Mouse (Mus musculus): ENCODE results near the gene Tnk1.

Tnk1 gene

DNA sequence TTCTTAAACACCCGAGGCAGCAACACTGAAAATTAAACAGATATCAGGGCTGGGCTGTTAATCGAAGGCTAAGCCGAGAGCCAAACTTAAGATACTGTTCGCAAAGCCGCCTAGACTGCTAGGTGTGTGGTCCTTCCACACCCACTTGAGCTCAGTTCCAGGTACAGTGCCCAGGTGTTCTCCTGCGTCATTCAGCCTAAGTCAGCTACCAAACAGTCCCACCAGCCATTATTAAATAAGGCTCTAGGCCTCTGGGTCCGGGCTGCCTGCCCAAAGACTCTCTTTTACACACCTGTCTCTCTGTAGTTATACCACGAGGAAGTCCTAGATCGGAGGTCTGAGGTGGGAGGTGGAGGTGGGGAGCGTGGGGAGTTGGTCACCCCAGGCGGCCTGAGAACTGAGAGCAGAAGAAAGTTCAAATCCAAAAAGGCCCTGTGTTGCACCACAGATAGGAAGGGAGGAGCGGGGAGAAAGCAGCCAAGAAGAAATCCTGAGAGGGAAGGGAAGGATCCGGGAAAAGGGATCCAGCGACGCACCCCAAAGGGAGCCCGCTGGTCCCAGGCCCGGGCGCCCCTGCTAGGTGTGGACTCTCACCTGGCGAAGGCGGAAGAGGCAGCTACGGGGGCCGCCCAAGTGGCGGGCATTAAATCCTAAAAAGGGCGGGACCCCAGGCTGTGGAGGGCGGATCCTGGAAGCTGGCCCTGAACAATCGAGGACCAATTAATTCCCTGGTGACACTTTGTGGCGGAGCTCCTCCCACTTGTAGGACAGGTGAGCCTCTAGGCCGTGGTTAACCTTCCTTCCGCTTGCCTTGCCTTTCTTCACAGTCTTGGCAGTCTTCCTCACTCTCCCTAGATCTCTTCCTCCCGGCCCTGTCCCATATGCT is at the start of gene Tnk1:
Gene Tnk1 (minus strand): TSS at position 618 of the 886 bp plus-strand sequence.
- DNase-seq (ENCODE audit: low spot score in 2 of 2) = no peak

DNA sequence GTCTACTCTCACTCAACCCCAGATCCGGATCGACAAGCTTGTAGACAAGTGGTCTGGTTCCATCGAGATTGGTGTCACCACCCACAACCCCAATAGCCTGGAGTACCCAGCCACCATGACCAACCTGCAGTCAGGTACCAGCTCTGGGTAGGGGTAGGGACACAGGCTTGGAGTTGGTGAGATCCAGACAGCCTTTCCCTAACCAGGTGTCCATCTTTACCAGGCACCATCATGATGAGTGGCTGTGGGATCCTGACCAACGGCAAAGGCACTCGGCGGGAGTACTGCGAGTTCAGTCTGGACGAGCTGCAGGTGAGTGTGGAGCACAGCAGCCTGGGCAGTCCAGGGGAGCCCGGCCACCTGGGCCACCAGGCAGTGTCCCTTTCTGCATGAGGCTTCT is 45.8 kb upstream of the Tnk1 start:
- DNase-seq (ENCODE audit: low spot score in 2 of 2) = no peak

DNA sequence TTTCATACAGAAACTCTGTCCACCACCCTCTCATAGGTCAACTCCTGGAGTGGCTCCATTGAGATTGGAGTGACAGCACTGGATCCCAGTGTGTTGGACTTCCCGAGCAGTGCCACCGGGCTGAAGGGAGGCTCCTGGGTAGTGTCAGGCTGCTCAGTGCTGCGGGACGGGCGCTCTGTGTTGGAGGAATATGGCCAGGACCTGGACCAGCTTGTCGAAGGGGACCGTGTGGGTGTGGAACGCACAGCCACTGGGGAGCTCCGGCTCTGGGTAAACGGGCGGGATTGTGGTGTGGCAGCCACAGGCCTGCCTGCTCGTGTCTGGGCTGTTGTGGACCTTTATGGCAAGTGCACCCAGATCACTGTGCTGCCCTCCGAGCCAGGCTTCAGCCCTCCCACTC is 44.4 kb upstream of the Tnk1 start:
- DNase-seq (ENCODE audit: low spot score in 2 of 2) = no peak

DNA sequence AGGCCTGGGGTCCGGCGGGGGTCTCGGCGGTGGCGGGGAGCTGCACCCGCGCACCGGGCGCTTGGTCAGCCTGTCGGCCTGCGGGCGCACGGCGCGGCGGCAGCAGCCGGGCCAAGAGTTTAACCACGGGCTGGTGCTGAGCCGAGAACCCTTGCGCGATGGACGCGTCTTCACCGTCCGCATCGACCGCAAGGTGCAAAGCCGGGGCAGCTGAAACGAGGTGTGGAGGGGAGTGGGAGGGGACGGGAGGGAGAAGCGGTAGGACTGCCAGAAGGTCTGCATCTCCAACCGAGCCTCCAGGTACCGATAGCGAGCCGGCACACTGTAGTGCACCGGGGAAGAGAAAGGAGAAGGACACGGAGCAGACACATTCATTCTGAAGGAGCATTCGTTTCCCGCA is 43.5 kb upstream of the Tnk1 start:
- DNase-seq (ENCODE audit: low spot score in 2 of 2) = no peak

DNA sequence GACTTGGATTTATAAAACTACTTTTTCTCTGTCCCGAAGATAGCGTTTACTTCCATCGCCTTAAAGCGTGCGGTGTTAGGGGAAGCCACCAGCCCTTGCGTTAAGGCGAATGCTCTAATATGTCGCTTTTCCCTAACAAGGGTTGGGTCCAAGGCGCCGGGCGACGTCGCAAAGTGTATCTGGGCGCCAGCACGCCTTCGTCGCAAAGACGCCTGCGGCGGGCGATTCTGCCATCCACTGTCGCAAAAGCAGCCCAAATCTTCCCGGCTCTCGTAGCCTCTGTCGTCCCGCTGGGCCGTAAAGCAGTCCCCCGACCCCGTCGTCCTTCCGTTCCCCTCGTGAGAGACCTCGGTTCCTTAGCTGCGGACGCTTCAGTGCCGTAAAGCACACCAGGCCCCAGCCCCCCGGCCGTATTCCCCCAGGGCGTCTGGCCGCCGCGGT is 42.9 kb upstream of the Tnk1 start:
- peak; percentile 86 to 89 for DNase-seq (ENCODE audit: low spot score in 2 of 2)

DNA sequence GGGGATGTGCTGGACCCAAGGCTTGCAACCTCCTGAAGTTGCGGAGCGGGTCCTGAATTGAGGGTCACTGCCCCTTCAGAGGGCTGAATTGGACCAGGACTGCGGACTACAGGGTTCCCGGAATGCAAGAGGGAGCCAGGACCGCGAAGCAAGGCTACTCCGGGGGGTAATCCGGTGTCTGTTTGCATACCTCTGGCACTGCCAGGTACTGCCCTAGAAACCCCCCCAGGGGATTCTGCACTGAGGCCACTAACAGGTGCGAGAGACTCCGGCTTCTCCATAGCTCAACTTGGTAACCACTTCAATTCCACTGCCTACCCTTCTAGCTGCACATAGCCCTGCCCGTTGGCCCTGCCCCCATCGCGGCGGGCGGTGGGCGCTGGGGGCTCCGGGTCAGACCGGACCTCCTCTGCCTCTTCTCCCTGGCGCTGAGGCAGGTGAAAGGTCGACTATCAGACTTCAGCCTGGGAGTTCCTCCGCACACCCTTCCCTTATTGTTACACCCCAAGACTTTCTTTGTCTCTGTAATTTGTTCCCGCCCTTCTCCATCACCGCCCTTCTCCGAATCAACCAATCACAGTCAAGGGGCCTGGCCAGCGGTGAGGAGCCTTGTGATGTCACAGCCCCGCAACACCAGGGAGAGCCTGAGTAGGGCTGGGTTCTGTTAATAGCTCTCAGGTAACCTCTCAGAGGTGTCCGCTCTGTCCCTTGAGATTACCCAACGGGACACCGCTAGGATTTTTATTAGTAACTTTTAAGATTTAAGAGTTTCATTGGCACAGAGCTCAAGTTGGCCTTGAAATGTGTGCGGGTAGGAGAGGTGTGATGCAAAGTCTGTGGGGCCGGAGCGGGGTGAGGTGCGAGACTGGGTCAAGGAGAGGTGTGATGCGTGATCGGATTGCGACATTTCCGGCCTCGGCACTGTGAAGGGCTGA is 42.2 kb upstream of the Tnk1 start, which contains the start of the genes 2810408A11Rik and Neurl4:
Gene 2810408A11Rik (minus strand): TSS at position 517 of the 935 bp plus-strand sequence.
Gene Neurl4 (plus strand): TSS at position 602 of the 935 bp plus-strand sequence.
- DNase-seq (ENCODE audit: low spot score in 2 of 2) = peak; percentile 86 to 89

DNA sequence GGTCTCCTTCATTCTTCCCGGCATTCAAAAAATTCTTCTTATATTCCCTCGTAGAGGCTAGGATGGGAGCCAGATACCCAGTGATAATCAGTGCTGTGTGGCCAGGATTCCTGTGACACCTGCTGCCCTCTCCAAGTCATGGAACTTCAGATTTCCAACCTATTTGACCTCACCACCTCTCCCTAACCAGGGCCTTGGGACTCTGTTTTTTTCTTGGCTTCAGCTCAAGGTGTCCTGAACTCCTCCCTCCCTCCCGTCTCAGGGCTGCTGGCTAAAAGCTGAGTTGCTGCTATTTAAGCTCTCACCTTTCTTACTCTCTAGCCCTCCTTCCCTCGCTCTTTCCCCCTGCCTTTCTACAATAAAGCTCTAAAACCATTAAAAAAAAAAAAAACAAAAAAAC is 41.3 kb upstream of the Tnk1 start:
- DNase-seq (ENCODE audit: low spot score in 2 of 2) = no peak

DNA sequence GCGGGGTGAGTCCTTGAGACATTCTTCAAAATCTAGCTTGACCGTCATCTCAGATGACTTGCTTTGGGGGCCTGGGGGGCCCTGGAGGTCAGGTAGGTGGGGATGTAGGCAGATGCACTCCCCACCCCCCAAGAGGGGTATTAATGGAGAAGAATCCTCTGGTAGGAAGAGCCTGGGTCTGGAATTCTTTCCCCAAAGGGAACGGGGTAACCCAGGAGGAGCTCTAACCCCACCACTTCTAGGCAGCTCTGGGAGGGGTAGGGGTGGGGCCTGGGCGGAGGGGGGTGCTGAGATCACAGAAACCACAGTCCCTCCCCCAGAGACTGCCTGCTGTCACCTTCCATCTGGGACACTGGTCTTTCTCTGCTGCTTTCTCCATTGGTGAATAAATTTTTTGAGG is 36.8 kb upstream of the Tnk1 start, which contains the start of gene Acap1:
Gene Acap1 (minus strand): TSS at position 249 of the 400 bp plus-strand sequence.
- DNase-seq (ENCODE audit: low spot score in 2 of 2) = peak; percentile 63 to 70

DNA sequence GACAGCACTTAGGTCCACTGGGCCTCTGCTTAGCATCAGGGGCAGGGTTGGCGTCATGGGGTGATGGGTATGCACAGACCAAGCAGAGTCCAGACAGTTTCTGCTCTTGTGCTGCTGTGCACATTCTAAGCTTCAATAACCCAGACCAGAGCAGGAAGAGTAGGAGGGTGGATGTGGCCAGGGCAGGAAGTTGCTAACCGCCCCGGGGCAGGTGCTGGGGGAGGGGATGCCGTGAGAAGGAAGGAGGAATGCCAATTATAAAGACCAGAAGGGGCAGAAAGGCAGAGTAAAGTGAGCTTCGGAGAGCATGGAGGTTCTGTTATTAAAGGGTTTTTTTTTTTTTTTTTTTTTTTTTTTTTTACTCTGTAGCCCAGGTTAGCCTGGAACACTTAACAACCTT is 36.1 kb upstream of the Tnk1 start:
- DNase-seq (ENCODE audit: low spot score in 2 of 2) = peak; percentile 82 to 83

DNA sequence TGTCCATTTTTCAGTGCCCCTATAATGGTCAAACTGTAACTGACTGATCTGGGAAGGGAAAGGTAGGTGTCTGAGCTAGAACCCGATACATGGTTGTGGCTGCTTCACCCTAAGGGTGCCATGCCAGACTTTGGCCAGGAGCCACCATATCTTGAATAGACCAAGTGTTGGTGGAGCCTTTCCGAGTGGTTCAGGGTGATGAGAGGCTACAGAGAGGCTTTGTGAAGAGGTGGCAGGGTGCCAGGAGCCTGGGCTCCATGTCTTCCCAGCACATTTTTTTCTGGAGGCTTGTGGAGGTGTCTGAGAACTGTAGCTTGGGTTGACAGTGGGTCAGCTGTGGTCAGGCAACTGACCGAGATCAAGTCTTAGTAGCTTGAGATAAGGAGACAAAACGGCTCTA is 33.0 kb upstream of the Tnk1 start:
- no peak for DNase-seq (ENCODE audit: low spot score in 2 of 2)

DNA sequence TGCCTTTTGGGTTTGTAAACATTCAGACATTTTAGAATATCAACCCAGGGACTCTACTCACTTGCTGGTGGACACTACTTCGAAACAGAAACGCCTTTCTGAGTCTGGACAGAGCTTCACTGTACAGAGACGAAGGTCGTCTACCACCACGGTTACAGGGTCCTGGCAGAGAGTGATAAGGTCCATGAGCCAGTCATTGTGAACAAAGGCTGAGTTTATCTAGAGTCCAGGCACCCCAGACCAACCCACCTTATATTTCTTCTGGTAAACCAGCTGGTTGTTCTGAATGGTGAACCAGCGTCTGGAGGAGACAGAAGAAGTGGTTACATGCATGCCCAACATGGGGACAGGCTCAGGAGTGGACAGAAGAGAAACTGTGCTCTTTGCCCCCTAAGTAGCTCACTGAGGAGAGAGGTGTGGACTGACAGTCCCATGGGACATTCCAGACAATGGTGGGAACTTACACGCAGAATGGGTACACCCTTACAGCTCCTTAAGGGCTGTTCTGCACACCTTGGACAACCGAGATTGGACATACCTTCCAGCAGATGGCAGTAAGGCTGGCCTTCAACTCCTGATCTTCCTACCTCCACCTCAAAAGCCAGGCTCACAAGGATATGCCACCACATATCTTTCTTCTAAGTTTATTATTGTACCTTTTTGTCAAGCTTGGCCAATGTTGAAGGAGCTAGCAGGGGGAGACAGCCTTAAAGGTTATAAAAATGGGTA is 28.5 kb upstream of the Tnk1 start:
- DNase-seq (ENCODE audit: low spot score in 2 of 2) = no peak

DNA sequence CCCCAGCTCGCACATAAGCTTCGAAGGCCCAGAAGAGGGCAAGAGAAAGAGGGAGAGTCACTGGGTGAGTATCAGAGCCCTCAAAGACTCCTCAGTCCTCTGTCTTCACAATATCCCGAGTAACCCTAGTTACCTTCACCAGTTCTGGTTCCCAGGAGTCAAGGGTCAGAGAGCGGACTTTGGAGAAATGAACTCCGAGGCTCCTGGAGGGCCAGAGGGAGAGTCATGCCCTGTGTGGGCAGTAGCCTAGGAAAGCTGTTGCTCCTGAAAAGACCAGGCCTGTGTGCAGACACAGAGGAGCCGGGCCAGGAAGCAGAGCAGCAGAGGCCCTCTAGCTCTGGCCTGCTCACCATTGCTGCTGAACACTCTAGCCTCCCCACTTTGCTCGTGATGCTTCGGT is 26.1 kb upstream of the Tnk1 start:
- no peak for DNase-seq (ENCODE audit: low spot score in 2 of 2)

DNA sequence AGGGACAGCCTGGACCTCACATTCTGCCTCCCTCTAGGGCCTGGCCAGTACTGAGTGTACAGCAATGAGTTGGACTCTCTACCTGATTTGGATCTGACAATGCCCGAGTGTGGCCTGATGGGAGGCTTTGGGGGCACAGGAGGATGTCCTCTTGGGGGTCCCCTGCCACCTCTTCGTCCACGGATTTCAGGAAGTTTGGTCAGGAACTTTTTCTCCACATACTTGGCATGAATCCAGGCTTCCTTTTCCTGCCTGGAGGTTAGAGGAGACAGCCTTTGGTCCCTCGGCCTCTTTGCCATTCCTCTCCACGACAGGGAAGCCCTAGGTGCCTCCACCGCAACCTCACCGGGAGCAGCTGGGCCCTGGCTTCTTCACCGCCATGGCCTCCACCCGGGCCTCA is 25.7 kb upstream of the Tnk1 start:
- DNase-seq (ENCODE audit: low spot score in 2 of 2) = no peak

DNA sequence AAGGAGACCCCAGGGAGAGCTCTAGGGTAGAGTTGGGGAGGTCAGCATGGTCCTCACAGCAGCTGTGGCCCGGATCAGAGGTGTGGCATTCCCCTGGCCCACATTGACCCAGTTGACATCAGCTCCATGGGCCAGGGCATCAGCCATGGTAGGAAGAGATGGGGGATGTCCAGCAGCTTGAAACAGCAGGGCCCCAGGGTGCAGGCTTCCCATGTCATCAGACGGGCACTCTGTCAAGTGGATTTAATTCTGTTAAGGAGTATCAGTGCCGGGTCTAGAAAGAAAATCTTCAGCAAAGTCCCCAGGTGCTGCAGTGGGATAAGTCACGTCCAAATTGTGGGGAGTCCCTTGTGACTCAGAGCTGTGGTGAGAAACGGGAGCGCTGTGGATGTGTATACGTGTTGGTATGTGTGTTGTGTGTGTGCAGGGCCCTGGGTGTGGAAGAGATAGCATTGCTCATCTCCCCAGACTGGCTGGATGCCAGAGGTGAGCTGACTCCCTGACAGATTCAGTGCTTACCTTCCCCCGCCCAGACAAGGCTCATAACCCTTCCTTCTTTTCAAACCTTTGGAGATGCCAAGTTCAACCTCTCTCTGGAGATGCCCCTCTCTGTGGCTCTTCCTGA is 25.1 kb upstream of the Tnk1 start:
- no peak for DNase-seq (ENCODE audit: low spot score in 2 of 2)

DNA sequence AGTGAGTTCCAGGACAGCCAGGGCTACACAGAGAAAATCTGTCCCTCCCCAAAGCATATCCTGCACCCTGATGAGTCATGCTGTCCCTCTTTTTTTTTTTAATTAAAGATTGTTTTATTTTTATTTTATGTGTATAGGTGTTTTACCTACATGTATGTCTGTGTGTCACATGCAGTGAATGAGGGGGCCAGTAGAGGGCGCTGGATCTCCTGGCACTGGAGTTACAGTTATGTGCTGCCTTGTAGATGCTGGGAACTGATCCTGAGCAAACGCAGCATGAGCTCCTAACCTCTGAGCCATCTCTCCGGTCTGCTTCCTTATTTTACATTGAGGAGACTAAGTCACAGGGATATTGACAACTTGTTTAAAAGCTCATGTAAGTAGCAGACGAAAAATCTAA is 24.5 kb upstream of the Tnk1 start:
- DNase-seq (ENCODE audit: low spot score in 2 of 2) = peak; percentile 62 to 72

DNA sequence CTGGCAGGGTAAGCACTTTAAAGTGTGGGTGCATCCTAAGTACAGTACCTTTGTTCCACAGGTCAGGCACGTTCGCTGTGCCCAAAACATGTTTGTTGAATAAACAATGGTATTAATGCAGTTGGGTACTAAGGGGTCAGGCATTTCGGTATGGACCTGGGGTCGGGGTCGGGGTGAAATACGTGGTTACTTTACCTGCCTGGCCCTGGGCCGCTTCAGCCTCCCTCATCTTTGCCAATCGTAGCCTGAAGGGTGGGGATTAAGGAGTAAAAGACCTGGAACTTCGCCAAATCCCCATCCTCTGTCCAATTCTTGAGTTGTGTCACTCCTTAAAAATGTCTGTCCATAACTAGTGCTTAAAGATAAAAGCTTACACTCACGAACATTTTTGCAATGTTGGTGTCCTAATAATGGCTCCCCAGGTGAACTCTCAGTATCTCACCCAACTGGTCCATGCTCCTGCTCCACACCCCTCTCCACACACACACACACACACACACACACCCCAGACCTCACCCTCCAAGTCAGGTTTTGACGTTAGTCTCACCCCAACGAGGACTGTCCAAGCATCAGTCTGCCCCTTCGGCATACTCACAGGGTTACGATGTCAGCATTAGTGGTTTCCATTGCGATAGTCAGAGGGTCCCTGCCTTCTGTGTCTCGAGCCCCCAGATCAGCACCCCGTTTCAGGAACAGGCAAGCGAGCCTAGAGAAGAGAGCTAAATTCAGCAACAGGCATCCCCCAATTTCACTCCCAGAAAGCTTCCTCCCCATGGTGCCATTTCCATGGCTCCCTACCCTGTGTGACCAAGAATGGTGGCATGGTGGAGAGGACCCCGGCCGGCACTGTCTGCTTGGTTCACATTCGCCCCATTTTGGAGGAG is 23.5 kb upstream of the Tnk1 start:
- no peak for DNase-seq (ENCODE audit: low spot score in 2 of 2)

DNA sequence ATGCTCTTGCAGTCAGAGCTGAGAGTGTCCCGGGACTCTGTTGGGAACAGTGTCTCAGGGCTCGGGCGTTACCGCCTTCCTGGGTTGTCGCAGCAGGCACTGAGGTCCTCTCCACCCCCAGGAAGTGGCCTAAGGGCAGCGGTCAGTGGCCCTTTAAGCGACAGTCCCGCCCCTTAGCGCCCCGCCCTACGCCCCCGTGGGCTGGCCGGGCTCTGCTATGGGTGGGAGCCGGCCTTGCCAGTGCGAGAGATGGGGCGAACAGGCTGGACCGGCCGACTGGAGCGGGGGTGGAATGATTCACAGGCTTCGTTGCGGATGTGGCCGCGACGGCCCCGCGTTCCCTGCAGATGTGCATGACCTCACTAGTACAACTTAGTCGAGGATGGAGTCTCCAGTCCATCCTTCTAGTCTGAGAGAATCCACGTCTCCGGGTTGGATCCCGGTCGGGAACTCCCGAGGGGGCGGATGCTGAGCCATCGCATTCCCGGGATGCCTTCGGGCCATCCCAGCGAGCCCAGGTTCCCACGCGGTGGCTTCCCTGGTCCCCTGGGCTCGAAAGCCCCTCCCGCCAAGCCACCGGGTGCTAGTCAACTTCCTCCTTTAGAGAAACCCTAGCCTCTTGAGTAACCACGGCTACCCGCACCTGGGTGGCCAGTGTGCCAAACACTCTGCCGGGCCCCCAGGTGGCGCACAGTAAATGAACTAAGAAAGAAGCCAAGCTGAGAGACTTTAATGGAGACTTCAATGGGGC is 22.5 kb upstream of the Tnk1 start, which contains the start of gene Kctd11:
Gene Kctd11 (minus strand): TSS at position 554 of the 751 bp plus-strand sequence.
- DNase-seq (ENCODE audit: low spot score in 2 of 2) = peak; percentile 89 to 93

DNA sequence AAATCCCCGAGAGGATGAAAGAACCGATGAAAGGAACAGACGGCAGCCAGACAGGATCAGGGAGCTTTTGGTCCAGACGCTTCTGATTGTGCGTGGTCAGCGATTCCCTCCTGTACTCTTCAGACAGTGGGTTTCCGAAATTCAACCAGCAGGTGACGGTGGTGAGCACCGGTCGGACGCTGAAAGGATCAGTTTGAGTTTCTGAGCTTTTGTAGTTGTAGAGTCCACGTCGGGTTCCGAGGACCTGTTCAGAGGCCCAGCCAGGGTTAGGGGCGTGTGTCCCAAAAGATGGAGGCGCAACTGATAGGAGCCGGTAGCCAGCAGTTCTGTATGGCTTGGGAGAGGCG is 21.9 kb upstream of the Tnk1 start:
- DNase-seq (ENCODE audit: low spot score in 2 of 2) = peak; percentile 80 to 82

DNA sequence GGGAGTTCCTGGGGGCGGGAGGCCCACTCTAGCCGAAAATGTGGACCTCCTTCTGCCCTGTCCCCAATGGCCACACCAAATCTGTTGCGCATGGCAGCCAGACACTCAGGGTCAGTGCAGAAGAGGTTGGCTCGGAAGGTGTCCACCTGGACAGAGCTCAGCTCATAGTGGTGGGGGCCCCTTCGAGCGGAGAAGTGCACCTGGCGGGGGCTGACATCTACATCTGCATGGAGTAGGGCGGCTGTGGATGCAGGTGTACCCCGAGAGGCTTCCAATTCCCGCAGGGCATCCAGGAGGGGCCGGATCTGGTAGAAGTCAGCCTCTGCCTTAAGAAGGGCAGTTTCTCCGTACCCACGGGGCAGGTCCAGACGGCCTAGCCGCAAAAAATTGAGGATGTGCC is 21.2 kb upstream of the Tnk1 start:
- no peak for DNase-seq (ENCODE audit: low spot score in 2 of 2)
